Mouse (Mus musculus): ENCODE data around the gene Nrxn1. TPM values are rescaled to one million over a fixed set of nuclear protein-coding genes. Genes with fewer than 3 reads are reported as not detected.

Nrxn1 gene
- total and polyA plus RNA-seq, 3 experiments = 2.0 to 2.7 (median 2.1) TPM

DNA sequence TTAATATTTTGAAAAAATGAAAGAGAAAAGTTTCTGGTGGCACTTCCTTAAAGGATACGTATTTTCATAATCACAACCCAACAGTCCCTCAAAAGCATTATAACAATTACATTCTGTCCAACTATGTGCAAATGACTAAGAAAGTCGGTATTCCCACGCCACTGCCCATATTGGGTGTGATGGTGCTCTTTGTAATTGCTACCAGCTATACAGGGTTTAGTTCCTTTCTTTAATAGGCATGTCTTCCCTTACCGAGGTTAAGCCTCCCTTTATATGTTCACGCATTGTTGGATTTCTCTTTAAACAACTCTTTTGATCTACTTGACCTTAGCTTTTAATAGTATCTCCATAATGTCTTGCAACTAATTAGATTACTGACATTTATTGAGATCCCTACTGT is 18.1 kb downstream of the Nrxn1 start:
- H3K9ac ChIP-seq (ENCODE audit: low read depth, low read length) = no peak overlapping the region
- H3K36me3 ChIP-seq (ENCODE audit: control insufficient read depth, insufficient read depth, low read length) = no peaks in the 10 kb centered on the region
- intact Hi-C loops (cut with DNase I) = no loop called here
- no peak for DNase-seq
- WGBS = 82% methylated on average over 5 of the region's 5 CpGs
- no peak overlapping the region for H3K4me3 ChIP-seq
- no peak for TF ChIP-seq CTCF (IDR thresholded peaks at IDR 0.05)
- TF ChIP-seq POLR2A (IDR thresholded peaks at IDR 0.05; ENCODE audit: insufficient read depth, low read depth, low read length) = no peak
- TF ChIP-seq EP300 (IDR thresholded peaks at IDR 0.05; ENCODE audit: insufficient read depth, low read depth, low read length) = no peak
- H3K4me1 ChIP-seq (ENCODE audit: control insufficient read depth, insufficient read depth, low read length) = no peaks in the 10 kb centered on the region
- H3K27me3 ChIP-seq (ENCODE audit: control insufficient read depth, insufficient read depth, low read length) = no peaks in the 10 kb centered on the region
- no peaks in the 10 kb centered on the region for H3K79me2 ChIP-seq (replicated peaks; ENCODE audit: control insufficient read depth, insufficient read depth, low read length)
- H3K27ac ChIP-seq = no peak overlapping the region

DNA sequence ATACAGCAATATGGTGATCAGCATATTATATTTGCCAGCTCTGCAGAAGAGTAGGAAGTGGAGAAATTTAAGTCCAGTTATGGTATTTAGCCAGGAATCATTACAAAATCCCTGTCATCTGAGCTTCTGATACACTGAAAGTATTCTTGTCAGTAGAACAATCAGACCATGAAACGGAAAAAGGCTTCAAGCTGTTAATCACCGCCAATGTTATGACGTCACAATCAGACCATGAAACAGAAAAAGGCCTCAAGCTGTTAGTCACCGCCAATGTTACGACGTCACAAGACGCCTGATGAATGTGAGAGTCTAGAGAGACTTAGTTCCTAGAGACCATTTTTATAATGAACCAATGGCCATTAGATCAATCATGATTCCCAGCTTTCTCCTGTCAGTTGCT is 59.4 kb downstream of the Nrxn1 start:
- no peaks in the 10 kb centered on the region for H3K4me1 ChIP-seq (ENCODE audit: control insufficient read depth, insufficient read depth, low read length)
- TF ChIP-seq CTCF (IDR thresholded peaks at IDR 0.05) = no peak
- TF ChIP-seq EP300 (IDR thresholded peaks at IDR 0.05; ENCODE audit: insufficient read depth, low read depth, low read length) = no peak
- no peak for TF ChIP-seq POLR2A (IDR thresholded peaks at IDR 0.05; ENCODE audit: insufficient read depth, low read depth, low read length)
- DNase-seq = no peak

DNA sequence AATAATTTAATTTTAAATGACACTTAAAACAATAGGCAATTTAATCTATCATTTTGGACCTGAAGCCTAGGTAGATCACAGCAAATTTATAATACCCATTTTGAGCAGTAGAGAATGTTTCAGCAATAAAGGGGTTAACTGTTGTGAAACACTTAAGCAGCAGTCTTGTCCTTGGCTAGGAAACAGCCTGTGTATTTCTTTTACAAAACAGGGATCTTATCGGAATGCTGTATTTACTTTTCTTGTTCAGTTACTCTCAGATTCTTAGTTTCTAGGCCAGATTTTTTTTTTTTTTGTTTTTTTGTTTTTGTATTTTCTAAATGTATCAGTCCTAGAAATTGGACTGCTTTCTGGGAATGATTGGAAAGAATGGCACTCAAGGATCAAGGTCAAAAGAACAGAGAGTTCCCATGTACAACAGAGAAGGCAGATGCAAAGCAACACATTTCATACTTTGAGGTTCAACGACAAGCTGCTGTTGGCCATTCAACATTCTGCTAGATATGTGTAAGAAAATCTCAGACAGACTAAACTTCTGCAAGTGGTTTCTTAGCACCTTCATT is 67.7 kb downstream of the Nrxn1 start:
- no peaks in the 10 kb centered on the region for H3K4me1 ChIP-seq (ENCODE audit: control insufficient read depth, insufficient read depth, low read length)
- no peak overlapping the region for H3K9ac ChIP-seq (ENCODE audit: low read depth, low read length)
- H3K79me2 ChIP-seq (replicated peaks; ENCODE audit: control insufficient read depth, insufficient read depth, low read length) = no peaks in the 10 kb centered on the region
- no peaks in the 10 kb centered on the region for H3K36me3 ChIP-seq (ENCODE audit: control insufficient read depth, insufficient read depth, low read length)
- no peak for DNase-seq
- 48% methylated on average over 2 of the region's 2 CpGs for WGBS
- no peak overlapping the region for H3K4me3 ChIP-seq
- TF ChIP-seq CTCF (IDR thresholded peaks at IDR 0.05) = no peak
- TF ChIP-seq EP300 (IDR thresholded peaks at IDR 0.05; ENCODE audit: insufficient read depth, low read depth, low read length) = no peak
- no peak for TF ChIP-seq POLR2A (IDR thresholded peaks at IDR 0.05; ENCODE audit: insufficient read depth, low read depth, low read length)
- H3K27ac ChIP-seq = no peak overlapping the region
- intact Hi-C loops (cut with DNase I) = no loop called here
- H3K27me3 ChIP-seq (ENCODE audit: control insufficient read depth, insufficient read depth, low read length) = no peaks in the 10 kb centered on the region

More for the DNA sequence above, 59.4 kb downstream of the Nrxn1 start:
- Histone ChIP-seq H3K27me3 (ENCODE audit: control insufficient read depth, insufficient read depth, low read length) (no peaks in the 10 kb centered on the region), H3K9ac (ENCODE audit: low read depth, low read length) (no peak overlapping the region), H3K4me3 (no peak overlapping the region), H3K36me3 (ENCODE audit: control insufficient read depth, insufficient read depth, low read length) (no peaks in the 10 kb centered on the region), H3K27ac (no peak overlapping the region), H3K79me2 (replicated peaks; ENCODE audit: control insufficient read depth, insufficient read depth, low read length) (no peaks in the 10 kb centered on the region)
- intact Hi-C loops (cut with DNase I) = no loop called here
- WGBS = 74% methylated on average over 7 of the region's 7 CpGs

- Histone ChIP-seq H3K4me3 (no peak overlapping the region), H3K4me1 (ENCODE audit: control insufficient read depth, insufficient read depth, low read length) (no peaks in the 10 kb centered on the region), H3K36me3 (ENCODE audit: control insufficient read depth, insufficient read depth, low read length) (no peaks in the 10 kb centered on the region), H3K27ac (no peak overlapping the region), H3K27me3 (ENCODE audit: control insufficient read depth, insufficient read depth, low read length) (no peaks in the 10 kb centered on the region), H3K9ac (ENCODE audit: low read depth, low read length) (no peak overlapping the region), H3K79me2 (replicated peaks; ENCODE audit: control insufficient read depth, insufficient read depth, low read length) (no peaks in the 10 kb centered on the region)
- no peak for DNase-seq
- 69% methylated on average over 5 of the region's 5 CpGs for WGBS
- intact Hi-C loops (cut with DNase I) = no loop called here
- TF ChIP-seq CTCF (IDR thresholded peaks at IDR 0.05) = no peak
- no peak for TF ChIP-seq POLR2A (IDR thresholded peaks at IDR 0.05; ENCODE audit: insufficient read depth, low read depth, low read length)
- no peak for TF ChIP-seq EP300 (IDR thresholded peaks at IDR 0.05; ENCODE audit: insufficient read depth, low read depth, low read length)
Observed at GRCm38 (mm10) chr17:91007385-91008089, 85.3 kb downstream of the Nrxn1 start.

- Histone ChIP-seq H3K4me1 (ENCODE audit: control insufficient read depth, insufficient read depth, low read length) (peaks cover 2% of the 10 kb centered on the region; the same call in 1 of the 2 replicates), H3K27me3 (ENCODE audit: control insufficient read depth, insufficient read depth, low read length) (no peaks in the 10 kb centered on the region), H3K79me2 (replicated peaks; ENCODE audit: control insufficient read depth, insufficient read depth, low read length) (no peaks in the 10 kb centered on the region), H3K36me3 (ENCODE audit: control insufficient read depth, insufficient read depth, low read length) (no peaks in the 10 kb centered on the region), H3K27ac (no peak overlapping the region), H3K9ac (ENCODE audit: low read depth, low read length) (no peak overlapping the region), H3K4me3 (no peak overlapping the region)
- no peak for DNase-seq
- intact Hi-C loops (cut with DNase I) = no loop called here
- TF ChIP-seq EP300 (IDR thresholded peaks at IDR 0.05; ENCODE audit: insufficient read depth, low read depth, low read length) = no peak
- TF ChIP-seq POLR2A (IDR thresholded peaks at IDR 0.05; ENCODE audit: insufficient read depth, low read depth, low read length) = no peak
- TF ChIP-seq CTCF (IDR thresholded peaks at IDR 0.05) = no peak
Observed at GRCm38 (mm10) chr17:91000389-91000788, 92.5 kb downstream of the Nrxn1 start.

DNA sequence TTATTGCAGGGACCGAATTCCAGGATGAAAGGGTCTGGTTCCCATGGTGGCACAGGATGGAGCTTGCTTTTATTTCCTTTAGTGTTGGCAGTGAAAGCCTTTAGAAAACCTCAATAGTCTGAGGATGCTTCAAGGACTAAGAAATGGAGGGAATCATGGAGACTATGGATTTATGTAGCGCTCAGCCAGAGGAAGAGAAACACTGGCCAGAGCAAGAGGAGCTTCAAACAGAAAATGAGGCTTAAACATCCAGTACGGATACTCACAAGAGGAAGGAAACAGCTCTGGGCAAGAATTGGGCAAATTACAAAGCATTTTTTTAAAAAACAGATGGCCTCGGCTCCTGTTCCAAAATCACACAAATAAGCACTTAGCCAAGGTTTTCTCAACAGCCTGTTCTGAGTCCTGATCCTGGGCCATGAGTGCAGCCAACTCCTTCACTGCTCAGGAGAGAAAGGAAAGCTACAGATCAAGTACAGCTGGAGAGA is 93.2 kb downstream of the Nrxn1 start:
- H3K27me3 ChIP-seq (ENCODE audit: control insufficient read depth, insufficient read depth, low read length) = no peaks in the 10 kb centered on the region

More for the DNA sequence above, 93.2 kb downstream of the Nrxn1 start:
- WGBS = 54% methylated on average over 4 of the region's 4 CpGs
- intact Hi-C loops (cut with DNase I) = no loop called here
- Histone ChIP-seq H3K4me3 (no peak overlapping the region), H3K36me3 (ENCODE audit: control insufficient read depth, insufficient read depth, low read length) (no peaks in the 10 kb centered on the region), H3K9ac (ENCODE audit: low read depth, low read length) (no peak overlapping the region), H3K79me2 (replicated peaks; ENCODE audit: control insufficient read depth, insufficient read depth, low read length) (no peaks in the 10 kb centered on the region), H3K27ac (no peak overlapping the region), H3K4me1 (ENCODE audit: control insufficient read depth, insufficient read depth, low read length) (peaks cover 2% of the 10 kb centered on the region; the same call in 1 of the 2 replicates)
- DNase-seq = peak in 1 of 2 experiments; percentile 35
- TF ChIP-seq CTCF (IDR thresholded peaks at IDR 0.05) (no peak), POLR2A (IDR thresholded peaks at IDR 0.05; ENCODE audit: insufficient read depth, low read depth, low read length) (no peak), EP300 (IDR thresholded peaks at IDR 0.05; ENCODE audit: insufficient read depth, low read depth, low read length) (no peak)
